Mouse (Mus musculus) C2C12 (cell line): Measurements from ENCODE around the gene Arhgap31. TPM values are rescaled to one million over a fixed set of nuclear protein-coding genes. Genes with fewer than 3 reads are reported as not detected.

Source experiments
- H3K27me3 ChIP-seq: one replicate; pipeline ENCODE4 v1.6.1; 2011; ENCODE audit not compliant: control insufficient read depth, insufficient read depth, insufficient read length
- H3K36me3 ChIP-seq: one replicate; pipeline ENCODE4 v1.6.1; 2011; ENCODE audit not compliant: control insufficient read depth, insufficient read depth
- H3K4me3 ChIP-seq: one replicate; pipeline ENCODE4 v1.5.1; 2011; ENCODE audit warnings: mild to moderate bottlenecking, control low read depth; ENCODE audit not compliant: poor library complexity, insufficient read depth, severe bottlenecking
- H3K79me2 ChIP-seq: one replicate; pipeline ENCODE4 v1.6.1; 2011; ENCODE audit not compliant: control insufficient read depth, insufficient read depth
- H3K79me3 ChIP-seq: one replicate; pipeline ENCODE4 v1.6.1; 2011; ENCODE audit warnings: low read depth, control low read depth
- H3ac ChIP-seq: one replicate; pipeline ENCODE3; 2011; ENCODE audit warnings: low read depth; ENCODE audit not compliant: control insufficient read depth, insufficient read length
- CEBPB ChIP-seq: IDR thresholded peaks from one replicate; pipeline ENCODE4 v1.6.1; 2011; ENCODE audit warnings: low read depth, mild to moderate bottlenecking, control low read depth, moderate library complexity
- CTCF ChIP-seq: IDR thresholded peaks from one replicate; pipeline ENCODE4 v1.5.1; 2011; ENCODE audit not compliant: control insufficient read depth, insufficient read depth, insufficient read length
- FOSL1 ChIP-seq: IDR thresholded peaks from one replicate; pipeline ENCODE4 v1.8.0; 2011; ENCODE audit warnings: mild to moderate bottlenecking, low read length; ENCODE audit not compliant: poor library complexity, insufficient read depth, severe bottlenecking
- MAX ChIP-seq: IDR thresholded peaks from one replicate; pipeline ENCODE4 v1.6.1; 2011; ENCODE audit warnings: mild to moderate bottlenecking, control low read depth
- MYOD1 ChIP-seq: IDR thresholded peaks from one replicate; pipeline ENCODE4 v1.6.1; 2011; ENCODE audit warnings: low read depth; ENCODE audit not compliant: control insufficient read depth, insufficient read length
- MYOG ChIP-seq: IDR thresholded peaks from one replicate; pipeline ENCODE4 v1.6.1; 2011; ENCODE audit not compliant: control insufficient read depth, insufficient read length; ENCODE audit errors: extremely low read depth
- USF1 ChIP-seq: IDR thresholded peaks from one replicate; pipeline ENCODE4 v1.6.1; 2011; ENCODE audit warnings: low read depth, mild to moderate bottlenecking, control low read depth, moderate library complexity
- polyA plus RNA-seq: library from polyadenylated mRNA; unstranded; fragments of >200 nt; fragmentation: generic; extraction: Trizol; gene quantifications from one replicate; pipeline ENCODE4 v1.2.1, GENCODE M21; 2012; ENCODE audit warnings: missing spikeins

The Arhgap31 gene
- polyA plus RNA-seq, 1 experiment: 15.7 TPM

DNA sequence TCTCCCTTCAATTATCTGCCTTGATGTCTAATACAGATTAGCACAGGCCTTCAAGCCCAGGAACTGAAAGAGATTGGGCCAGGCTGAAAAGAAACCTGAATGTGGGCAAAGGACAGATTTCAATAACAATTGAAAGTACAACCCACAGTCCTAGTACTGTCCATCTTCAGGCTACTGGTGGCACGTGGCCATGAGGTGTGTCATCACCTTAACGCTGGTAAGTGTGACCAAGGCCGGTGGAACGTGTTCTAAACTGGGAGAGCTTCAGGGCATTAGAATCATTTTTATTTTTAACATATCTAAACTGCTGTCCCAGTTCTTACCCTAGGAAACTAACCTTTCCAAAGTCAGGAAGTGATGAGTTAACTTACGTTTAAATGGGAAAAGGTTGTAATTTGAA, 125.9 kb downstream of the Arhgap31 start:
- H3ac ChIP-seq: no peak overlapping the region
- H3K79me2 ChIP-seq: no peaks in the 10 kb centered on the region
- no peaks in the 10 kb centered on the region for H3K27me3 ChIP-seq
- H3K4me3 ChIP-seq: no peak overlapping the region
- H3K36me3 ChIP-seq: peaks cover 95% of the 10 kb centered on the region
- TF ChIP-seq USF1 (no peak), CTCF (no peak), MYOG (no peak), FOSL1 (no peak), CEBPB (no peak), MYOD1 (no peak), MAX (no peak)
- no peaks in the 10 kb centered on the region for H3K79me3 ChIP-seq

DNA sequence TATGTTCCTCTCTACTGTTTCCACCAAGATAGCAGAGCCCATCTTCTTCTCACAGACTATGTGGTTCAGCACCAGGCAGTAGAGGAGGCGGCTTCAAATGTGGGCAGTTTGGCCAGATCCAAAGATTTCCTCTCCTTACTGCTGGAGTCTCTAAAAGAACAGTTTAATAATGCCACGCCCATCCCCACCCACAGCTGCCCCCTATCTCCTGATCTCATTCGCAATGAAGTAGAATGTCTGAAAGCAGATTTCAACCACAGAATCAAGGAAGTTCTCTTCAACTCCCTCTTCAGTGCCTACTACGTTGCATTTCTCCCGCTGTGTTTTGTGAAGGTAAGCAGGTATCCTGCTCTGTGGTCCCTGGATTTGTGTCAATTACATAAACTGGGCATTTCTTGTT, 127.9 kb downstream of the Arhgap31 start:
- H3K27me3 ChIP-seq: no peaks in the 10 kb centered on the region
- TF ChIP-seq MAX (no peak), USF1 (no peak), FOSL1 (no peak), MYOG (no peak), MYOD1 (no peak), CEBPB (no peak), CTCF (no peak)
- peaks cover 84% of the 10 kb centered on the region for H3K36me3 ChIP-seq
- H3ac ChIP-seq: no peak overlapping the region
- no peak overlapping the region for H3K4me3 ChIP-seq
- H3K79me2 ChIP-seq: no peaks in the 10 kb centered on the region
- no peaks in the 10 kb centered on the region for H3K79me3 ChIP-seq

DNA sequence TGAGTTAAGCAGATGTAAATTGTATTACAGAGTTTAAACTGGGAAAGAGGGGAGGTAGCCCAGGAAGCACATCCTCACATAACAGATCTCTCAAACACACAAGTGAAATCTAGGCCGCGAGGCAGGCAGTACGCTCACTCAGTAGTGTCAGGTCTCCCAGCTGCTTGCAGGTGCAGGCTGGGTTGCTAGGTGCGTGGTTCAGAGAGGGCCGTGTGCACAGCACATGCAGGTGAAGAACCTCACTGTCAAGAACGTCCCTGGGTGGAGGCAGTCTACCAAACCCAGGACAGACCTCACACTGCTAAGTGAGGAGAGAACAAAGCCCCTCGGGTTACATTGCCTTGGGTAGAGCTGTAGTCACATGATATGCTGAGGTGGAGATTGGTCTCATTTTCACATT, 128.3 kb downstream of the Arhgap31 start:
- H3K36me3 ChIP-seq: peaks cover 83% of the 10 kb centered on the region
- TF ChIP-seq MYOG: no peak
- no peak for TF ChIP-seq MYOD1
- TF ChIP-seq MAX: no peak
- no peak for TF ChIP-seq USF1
- no peak for TF ChIP-seq FOSL1
- no peak for TF ChIP-seq CEBPB
- no peak for TF ChIP-seq CTCF
- no peaks in the 10 kb centered on the region for H3K27me3 ChIP-seq
- H3K79me3 ChIP-seq: no peaks in the 10 kb centered on the region
- H3K4me3 ChIP-seq: no peak overlapping the region
- no peak overlapping the region for H3ac ChIP-seq
- H3K79me2 ChIP-seq: no peaks in the 10 kb centered on the region

- Histone ChIP-seq H3K27me3 (no peaks in the 10 kb centered on the region), H3K36me3 (peaks cover 49% of the 10 kb centered on the region), H3ac (no peak overlapping the region), H3K79me3 (peaks cover 26% of the 10 kb centered on the region), H3K79me2 (peaks cover 47% of the 10 kb centered on the region), H3K4me3 (no peak overlapping the region)
- TF ChIP-seq CEBPB: no peak
- no peak for TF ChIP-seq MYOD1
- TF ChIP-seq MYOG: no peak
- no peak for TF ChIP-seq USF1
- TF ChIP-seq CTCF: no peak
- no peak for TF ChIP-seq FOSL1
- TF ChIP-seq MAX: no peak
These were observed 141.6 kb downstream of the Arhgap31 start for GRCm38 (mm10) chr16:38571481-38571880.

GRCm38 (mm10) chr16:38568192-38568591, 144.9 kb downstream of the Arhgap31 start:
- TF ChIP-seq MYOD1 (peak; percentile 28), FOSL1 (no peak), CEBPB (no peak)
- H3K36me3 ChIP-seq: peaks cover 42% of the 10 kb centered on the region
- H3K4me3 ChIP-seq: no peak overlapping the region

DNA sequence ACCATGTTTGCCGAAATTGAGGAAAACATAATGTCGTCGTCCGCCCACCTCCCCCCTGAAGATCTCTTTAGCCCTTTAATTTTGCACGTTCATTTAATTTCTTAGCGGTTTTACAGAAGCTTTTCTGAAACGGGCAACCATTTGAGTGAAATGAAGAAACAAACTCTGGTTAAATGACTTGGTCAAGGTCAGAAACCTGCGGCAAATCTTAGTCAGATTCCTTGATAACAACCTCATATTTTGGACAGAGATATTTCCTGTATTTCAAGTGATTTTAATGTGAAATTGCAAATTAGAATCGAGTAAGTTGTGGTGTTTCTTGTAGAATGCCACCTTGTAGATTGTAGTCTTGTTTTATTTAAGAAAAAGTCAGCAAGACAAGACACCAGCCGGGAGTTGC, 149.6 kb downstream of the Arhgap31 start:
- Histone ChIP-seq H3K36me3 (peaks cover 14% of the 10 kb centered on the region), H3K4me3 (peak overlapping the region; percentile 76), H3K27me3 (peaks cover 3% of the 10 kb centered on the region), H3K79me3 (peaks cover 42% of the 10 kb centered on the region), H3ac (no peak overlapping the region), H3K79me2 (peaks cover 60% of the 10 kb centered on the region)
- no peak for TF ChIP-seq USF1
- TF ChIP-seq CEBPB: no peak
- TF ChIP-seq MYOG: no peak
- no peak for TF ChIP-seq MAX
- TF ChIP-seq CTCF: no peak
- no peak for TF ChIP-seq FOSL1
- no peak for TF ChIP-seq MYOD1

More at GRCm38 (mm10) chr16:38568192-38568591, 144.9 kb downstream of the Arhgap31 start:
- Histone ChIP-seq H3ac (no peak overlapping the region), H3K27me3 (no peaks in the 10 kb centered on the region), H3K79me3 (peaks cover 51% of the 10 kb centered on the region), H3K79me2 (peaks cover 80% of the 10 kb centered on the region)
